Mouse (Mus musculus): ENCODE results near the gene Borcs7. TPM values are rescaled to one million over a fixed set of nuclear protein-coding genes. Genes with fewer than 3 reads are reported as not detected.
"Not testable (repeated sequence)": the region's sequence is repeated elsewhere in the genome, so short reads cannot be mapped to it uniquely, and the experiment has no call there.

Gene Borcs7
- polyA plus RNA-seq, 1 experiment, result 2.0 TPM

GRCm38 (mm10) chr19:46727945-46728540, 38.3 kb downstream of the Borcs7 start:
- Histone ChIP-seq H3K4me1 (ENCODE audit: control insufficient read depth, insufficient read depth, insufficient read length, low read length) (peaks cover 6% of the 10 kb centered on the region; the same call in 1 of the 2 replicates), H3K27me3 (ENCODE audit: control insufficient read depth, insufficient read depth, low read length) (no peaks in the 10 kb centered on the region), H3K27ac (ENCODE audit: insufficient read depth, low read depth, low read length) (peak overlapping the region; percentile 54), H3K36me3 (ENCODE audit: control insufficient read depth, insufficient read depth, low read length) (peaks cover 30% of the 10 kb centered on the region), H3K4me3 (ENCODE audit: low read depth, low read length) (no peak overlapping the region)
- 20% methylated on average over 11 of the region's 11 CpGs for WGBS
- no peak for TF ChIP-seq CTCF (IDR thresholded peaks at IDR 0.05; ENCODE audit: extremely low read depth, insufficient read length, insufficient replicate concordance, low read depth, low read length)
- TF ChIP-seq POLR2A (IDR thresholded peaks at IDR 0.05; ENCODE audit: low read depth, low read length), result no peak

GRCm38 (mm10) chr19:46728909-46729308, 39.2 kb downstream of the Borcs7 start:
- H3K4me3 ChIP-seq (ENCODE audit: low read depth, low read length), result no peak overlapping the region
- 86% methylated on average over 3 of the region's 3 CpGs for WGBS
- TF ChIP-seq POLR2A (IDR thresholded peaks at IDR 0.05; ENCODE audit: low read depth, low read length) (no peak), CTCF (IDR thresholded peaks at IDR 0.05; ENCODE audit: extremely low read depth, insufficient read length, insufficient replicate concordance, low read depth, low read length) (no peak)

GRCm38 (mm10) chr19:46731351-46731750, 41.6 kb downstream of the Borcs7 start:
- no peaks in the 10 kb centered on the region for H3K27me3 ChIP-seq (ENCODE audit: control insufficient read depth, insufficient read depth, low read length)
- no peak overlapping the region for H3K4me3 ChIP-seq (ENCODE audit: low read depth, low read length)
- no peak for TF ChIP-seq CTCF (IDR thresholded peaks at IDR 0.05; ENCODE audit: extremely low read depth, insufficient read length, insufficient replicate concordance, low read depth, low read length)
- no peak for TF ChIP-seq POLR2A (IDR thresholded peaks at IDR 0.05; ENCODE audit: low read depth, low read length)
- peaks cover 20% of the 10 kb centered on the region for H3K4me1 ChIP-seq (ENCODE audit: control insufficient read depth, insufficient read depth, insufficient read length, low read length)
- H3K27ac ChIP-seq (ENCODE audit: insufficient read depth, low read depth, low read length), result no peak overlapping the region
- H3K36me3 ChIP-seq (ENCODE audit: control insufficient read depth, insufficient read depth, low read length), result peaks cover 19% of the 10 kb centered on the region
- 92% methylated on average over 10 of the region's 10 CpGs for WGBS

More at GRCm38 (mm10) chr19:46728909-46729308, 39.2 kb downstream of the Borcs7 start:
- H3K36me3 ChIP-seq (ENCODE audit: control insufficient read depth, insufficient read depth, low read length), result peaks cover 32% of the 10 kb centered on the region
- no peak overlapping the region for H3K27ac ChIP-seq (ENCODE audit: insufficient read depth, low read depth, low read length)
- H3K27me3 ChIP-seq (ENCODE audit: control insufficient read depth, insufficient read depth, low read length), result no peaks in the 10 kb centered on the region
- peaks cover 6% of the 10 kb centered on the region; the same call in 1 of the 2 replicates for H3K4me1 ChIP-seq (ENCODE audit: control insufficient read depth, insufficient read depth, insufficient read length, low read length)

- 94% methylated on average over 5 of the region's 5 CpGs for WGBS
- H3K4me1 ChIP-seq (ENCODE audit: control insufficient read depth, insufficient read depth, insufficient read length, low read length), result peaks cover 17% of the 10 kb centered on the region
- H3K36me3 ChIP-seq (ENCODE audit: control insufficient read depth, insufficient read depth, low read length), result peaks cover 24% of the 10 kb centered on the region
- TF ChIP-seq CTCF (IDR thresholded peaks at IDR 0.05; ENCODE audit: extremely low read depth, insufficient read length, insufficient replicate concordance, low read depth, low read length), result peak; percentile 16; the same call in 1 of the 2 replicates
- not testable (repeated sequence) for H3K27me3 ChIP-seq (ENCODE audit: control insufficient read depth, insufficient read depth, low read length); H3K27ac ChIP-seq (ENCODE audit: insufficient read depth, low read depth, low read length); H3K4me3 ChIP-seq (ENCODE audit: low read depth, low read length)
Observed at GRCm38 (mm10) chr19:46732673-46733072, 43.0 kb downstream of the Borcs7 start.

- TF ChIP-seq CTCF (IDR thresholded peaks at IDR 0.05; ENCODE audit: extremely low read depth, insufficient read length, insufficient replicate concordance, low read depth, low read length) (no peak), POLR2A (IDR thresholded peaks at IDR 0.05; ENCODE audit: low read depth, low read length) (no peak)
- Histone ChIP-seq H3K4me3 (ENCODE audit: low read depth, low read length) (no peak overlapping the region), H3K27ac (ENCODE audit: insufficient read depth, low read depth, low read length) (no peak overlapping the region), H3K36me3 (ENCODE audit: control insufficient read depth, insufficient read depth, low read length) (peaks cover 27% of the 10 kb centered on the region), H3K27me3 (ENCODE audit: control insufficient read depth, insufficient read depth, low read length) (no peaks in the 10 kb centered on the region), H3K4me1 (ENCODE audit: control insufficient read depth, insufficient read depth, insufficient read length, low read length) (peaks cover 14% of the 10 kb centered on the region)
- WGBS, result 92% methylated on average over 7 of the region's 7 CpGs
Observed at GRCm38 (mm10) chr19:46733626-46734025, 43.9 kb downstream of the Borcs7 start.

GRCm38 (mm10) chr19:46735241-46735640, 45.5 kb downstream of the Borcs7 start:
- H3K36me3 ChIP-seq (ENCODE audit: control insufficient read depth, insufficient read depth, low read length), result peaks cover 29% of the 10 kb centered on the region
- peaks cover 14% of the 10 kb centered on the region for H3K4me1 ChIP-seq (ENCODE audit: control insufficient read depth, insufficient read depth, insufficient read length, low read length)
- H3K27ac ChIP-seq (ENCODE audit: insufficient read depth, low read depth, low read length), result no peak overlapping the region
- 32% methylated on average over 5 of the region's 5 CpGs for WGBS
- TF ChIP-seq CTCF (IDR thresholded peaks at IDR 0.05; ENCODE audit: extremely low read depth, insufficient read length, insufficient replicate concordance, low read depth, low read length) (no peak), POLR2A (IDR thresholded peaks at IDR 0.05; ENCODE audit: low read depth, low read length) (no peak)
- H3K27me3 ChIP-seq (ENCODE audit: control insufficient read depth, insufficient read depth, low read length), result no peaks in the 10 kb centered on the region
- H3K4me3 ChIP-seq (ENCODE audit: low read depth, low read length), result no peak overlapping the region

- Histone ChIP-seq H3K27ac (ENCODE audit: insufficient read depth, low read depth, low read length) (no peak overlapping the region), H3K36me3 (ENCODE audit: control insufficient read depth, insufficient read depth, low read length) (peaks cover 27% of the 10 kb centered on the region), H3K4me1 (ENCODE audit: control insufficient read depth, insufficient read depth, insufficient read length, low read length) (peaks cover 14% of the 10 kb centered on the region), H3K4me3 (ENCODE audit: low read depth, low read length) (no peak overlapping the region), H3K27me3 (ENCODE audit: control insufficient read depth, insufficient read depth, low read length) (no peaks in the 10 kb centered on the region)
- TF ChIP-seq POLR2A (IDR thresholded peaks at IDR 0.05; ENCODE audit: low read depth, low read length), result no peak
- no peak for TF ChIP-seq CTCF (IDR thresholded peaks at IDR 0.05; ENCODE audit: extremely low read depth, insufficient read length, insufficient replicate concordance, low read depth, low read length)
- WGBS, result 73% methylated on average over 7 of the region's 7 CpGs
Observed at GRCm38 (mm10) chr19:46737106-46737505, 47.4 kb downstream of the Borcs7 start.

Data from small intestine, adult 2 months (tissue).